ENCODE assay signal across 8 mouse cellular contexts in the genomic region with DNA sequence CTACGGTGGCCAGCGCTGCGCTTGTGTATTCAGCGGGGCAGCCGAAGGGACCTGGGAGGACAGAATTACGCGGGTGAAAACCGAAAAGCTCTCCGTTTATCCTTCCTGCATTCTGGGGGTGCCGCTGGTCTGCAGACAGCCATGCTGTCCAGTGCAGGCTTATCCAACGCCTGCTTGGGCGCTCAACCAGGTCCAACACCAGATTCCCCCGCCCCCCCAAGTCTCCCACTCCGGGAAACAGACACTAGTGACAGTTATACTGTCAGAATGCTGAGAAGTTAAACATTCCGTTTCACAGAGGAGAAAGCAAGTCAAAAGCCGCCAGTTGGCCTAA. TPM values are rescaled to one million over a fixed set of nuclear protein-coding genes. Genes with fewer than 3 reads are reported as not detected.
DNase-seq lines count a peak whose midpoint lies in the region; ATAC-seq and TF ChIP-seq lines count a peak whose summit lies in the region.

No protein-coding gene starts in this region.

- H3K27me3 ChIP-seq in kidney, postnatal 0 days (ENCODE audit: insufficient read depth, low read length), result no peaks in the 10 kb centered on the region
- H3K27me3 ChIP-seq in embryonic facial prominence, embryonic 10.5 days (replicated peaks; ENCODE audit: low read depth, poor library complexity, severe bottlenecking), result no peaks in the 10 kb centered on the region
- no peaks in the 10 kb centered on the region for H3K27me3 ChIP-seq in hindbrain, postnatal 0 days (ENCODE audit: insufficient read depth, low read length)
- H3K27me3 ChIP-seq in midbrain, postnatal 0 days (ENCODE audit: insufficient read depth, low read length), result no peaks in the 10 kb centered on the region

- ATAC-seq in kidney, postnatal 0 days (replicated peaks; ENCODE audit: low FRiP score, low read depth), result no peak; the same call in 1 of the 2 replicates
- ATAC-seq in hindbrain, postnatal 0 days, result no peak
- no peak for ATAC-seq in midbrain, postnatal 0 days (ENCODE audit: low FRiP score)

- peak overlapping the region; percentile 78 for H3K4me2 ChIP-seq in kidney, postnatal 0 days (ENCODE audit: low read length)
- peak overlapping the region; percentile 82 for H3K4me2 ChIP-seq in hindbrain, postnatal 0 days (ENCODE audit: low read depth, low read length)
- H3K4me2 ChIP-seq in midbrain, postnatal 0 days (ENCODE audit: low read depth, low read length, poor library complexity, severe bottlenecking), result peak overlapping the region; percentile 89

- peak overlapping the region; percentile 56 for H3K9ac ChIP-seq in kidney, postnatal 0 days (ENCODE audit: low read depth, low read length)
- peak overlapping the region; percentile 89 for H3K9ac ChIP-seq in hindbrain, postnatal 0 days (replicated peaks; ENCODE audit: low read length)
- peak overlapping the region; percentile 88 for H3K9ac ChIP-seq in midbrain, postnatal 0 days (replicated peaks; ENCODE audit: low read length, poor library complexity, severe bottlenecking)

- H3K9me3 ChIP-seq in kidney, postnatal 0 days (replicated peaks; ENCODE audit: low read length), result no peaks in the 10 kb centered on the region
- H3K9me3 ChIP-seq in embryonic facial prominence, embryonic 10.5 days, result no peaks in the 10 kb centered on the region
- H3K9me3 ChIP-seq in hindbrain, postnatal 0 days (ENCODE audit: low read length), result no peaks in the 10 kb centered on the region
- no peaks in the 10 kb centered on the region for H3K9me3 ChIP-seq in midbrain, postnatal 0 days (ENCODE audit: low read length)

- H3K4me3 ChIP-seq in kidney, postnatal 0 days (replicated peaks; ENCODE audit: low read depth, low read length), result peak overlapping the region; percentile 75
- peak overlapping the region; percentile 83 for H3K4me3 ChIP-seq in embryonic facial prominence, embryonic 10.5 days
- H3K4me3 ChIP-seq in hindbrain, postnatal 0 days (ENCODE audit: low read length), result peak overlapping the region; percentile 86
- H3K4me3 ChIP-seq in midbrain, postnatal 0 days (ENCODE audit: low read depth, low read length), result peak overlapping the region; percentile 78

- DNase-seq in kidney, postnatal 0 days (ENCODE audit: low spot score), result no peak
- no peak for DNase-seq in kidney, adult 8-10 months
- no peak for DNase-seq in embryonic facial prominence, embryonic 10.5 days (ENCODE audit: low spot score)
- DNase-seq in hindbrain, postnatal 0 days (ENCODE audit: low spot score), result no peak
- DNase-seq in midbrain, postnatal 0 days (ENCODE audit: low spot score), result no peak
- DNase-seq in adrenal gland, adult 18-20 months (ENCODE audit: low spot score in 2 of 2), result no peak
- DNase-seq in spleen, postnatal 4 days (ENCODE audit: low spot score in 2 of 2), result no peak
- no peak for DNase-seq in adrenal gland, postnatal 14 days

- H3K4me1 ChIP-seq in kidney, postnatal 0 days (replicated peaks; ENCODE audit: insufficient read depth, low read length), result no peaks in the 10 kb centered on the region
- H3K4me1 ChIP-seq in embryonic facial prominence, embryonic 10.5 days, result peaks cover 11% of the 10 kb centered on the region
- no peaks in the 10 kb centered on the region for H3K4me1 ChIP-seq in hindbrain, postnatal 0 days (ENCODE audit: insufficient read depth, low read length)
- peaks cover 10% of the 10 kb centered on the region; the same call in 1 of the 2 replicates for H3K4me1 ChIP-seq in midbrain, postnatal 0 days (ENCODE audit: insufficient read depth, low read length)

- peak overlapping the region; percentile 60 for H3K27ac ChIP-seq in kidney, postnatal 0 days
- H3K27ac ChIP-seq in embryonic facial prominence, embryonic 10.5 days (replicated peaks), result peak overlapping the region; percentile 95
- H3K27ac ChIP-seq in hindbrain, postnatal 0 days, result peak overlapping the region; percentile 71; the same call in 1 of the 2 replicates
- peak overlapping the region; percentile 68 for H3K27ac ChIP-seq in midbrain, postnatal 0 days (ENCODE audit: low read depth, low read length)

- WGBS in kidney, postnatal 0 days, result under 1% methylated on average over 16 of the region's 16 CpGs
- WGBS in embryonic facial prominence, embryonic 10.5 days, result 1% methylated on average over 16 of the region's 16 CpGs
- under 1% methylated on average over 16 of the region's 16 CpGs for WGBS in hindbrain, postnatal 0 days
- WGBS in midbrain, postnatal 0 days, result under 1% methylated on average over 16 of the region's 16 CpGs

- H3K36me3 ChIP-seq in kidney, postnatal 0 days (ENCODE audit: insufficient read depth, low read length), result no peaks in the 10 kb centered on the region
- H3K36me3 ChIP-seq in embryonic facial prominence, embryonic 10.5 days (replicated peaks), result peaks cover 24% of the 10 kb centered on the region
- H3K36me3 ChIP-seq in hindbrain, postnatal 0 days (ENCODE audit: insufficient read depth, low read length), result peaks cover 5% of the 10 kb centered on the region; the same call in 1 of the 2 replicates
- H3K36me3 ChIP-seq in midbrain, postnatal 0 days (ENCODE audit: insufficient read depth, low read length), result 0 out of 2 replicates have a peak, but pooled peaks cover 4% of the 10 kb centered on the region

- no peak for TF ChIP-seq CTCF in kidney, postnatal 0 days (IDR thresholded peaks at IDR 0.05; ENCODE audit: low read depth)
- no peak for TF ChIP-seq CTCF in hindbrain, postnatal 0 days (IDR thresholded peaks at IDR 0.05; ENCODE audit: low read depth)
- TF ChIP-seq CTCF in midbrain, postnatal 0 days (IDR thresholded peaks at IDR 0.05), result no peak

RNA-seq across cellular contexts. Expression of gene Zfp949, which starts 24.5 kb away (rescaled TPM):
- 9.0 and 9.7 TPM in 2 replicates for polyA plus RNA-seq in kidney, postnatal 0 days (2015; fragmentation: Nextera tagmentation; extraction: Ambion mirVana)
- polyA plus RNA-seq in embryonic facial prominence, embryonic 10.5 days (2016; fragmentation: Nextera tagmentation; extraction: Ambion mirVana), result 7.0 and 8.5 TPM in 2 replicates
- total RNA-seq in hindbrain, postnatal 0 days (2014; rRNA removed), result 15.6 and 17.7 TPM in 2 replicates
- 15.9 and 16.9 TPM in 2 replicates for polyA plus RNA-seq in hindbrain, postnatal 0 days (2015; fragmentation: Nextera tagmentation; extraction: Ambion mirVana)
- 11.1 and 16.5 TPM in 2 replicates for total RNA-seq in midbrain, postnatal 0 days (2014; rRNA removed)
- polyA plus RNA-seq in midbrain, postnatal 0 days (2015; fragmentation: Nextera tagmentation; extraction: Ambion mirVana), result 14.9 and 15.1 TPM in 2 replicates
- total RNA-seq in adrenal gland, adult 18-20 months (2021), result 10 to 100 TPM; 10.3 to 11.3 TPM
- 9.1 and 11.7 TPM in 2 replicates for total RNA-seq in adrenal gland, postnatal 14 days (2021)

RNA-seq across cellular contexts. Expression of gene Syncrip, which starts 40.9 kb away (rescaled TPM):
- polyA plus RNA-seq in kidney, postnatal 0 days (2015; fragmentation: Nextera tagmentation; extraction: Ambion mirVana), result 73.8 and 84.0 TPM in 2 replicates
- 133 TPM in 2 replicates for polyA plus RNA-seq in embryonic facial prominence, embryonic 10.5 days (2016; fragmentation: Nextera tagmentation; extraction: Ambion mirVana)
- 55.0 and 59.5 TPM in 2 replicates for total RNA-seq in hindbrain, postnatal 0 days (2014; rRNA removed)
- polyA plus RNA-seq in hindbrain, postnatal 0 days (2015; fragmentation: Nextera tagmentation; extraction: Ambion mirVana), result 70.0 and 72.4 TPM in 2 replicates
- total RNA-seq in midbrain, postnatal 0 days (2014; rRNA removed), result 79.0 and 92.1 TPM in 2 replicates
- polyA plus RNA-seq in midbrain, postnatal 0 days (2015; fragmentation: Nextera tagmentation; extraction: Ambion mirVana), result 55.8 and 64.0 TPM in 2 replicates
- 10 to 100 TPM; 72.3 to 93.0 TPM for total RNA-seq in adrenal gland, adult 18-20 months (2021)
- total RNA-seq in adrenal gland, postnatal 14 days (2021), result 117 and 126 TPM in 2 replicates

RNA-seq across cellular contexts. Expression of gene Trim43a, which starts 57.4 kb away (rescaled TPM):
- polyA plus RNA-seq in kidney, postnatal 0 days (2015; fragmentation: Nextera tagmentation; extraction: Ambion mirVana), result 0.15 TPM in 1 of 2 replicates, not detected in the other
- polyA plus RNA-seq in embryonic facial prominence, embryonic 10.5 days (2016; fragmentation: Nextera tagmentation; extraction: Ambion mirVana), result 0.07 TPM in 1 of 2 replicates, not detected in the other
- not detected in 2 replicates for total RNA-seq in hindbrain, postnatal 0 days (2014; rRNA removed)
- polyA plus RNA-seq in hindbrain, postnatal 0 days (2015; fragmentation: Nextera tagmentation; extraction: Ambion mirVana), result 0.16 TPM in 1 of 2 replicates, not detected in the other
- total RNA-seq in midbrain, postnatal 0 days (2014; rRNA removed), result 0.99 TPM in 1 of 2 replicates, not detected in the other
- polyA plus RNA-seq in midbrain, postnatal 0 days (2015; fragmentation: Nextera tagmentation; extraction: Ambion mirVana), result 0.07 and 0.29 TPM in 2 replicates
- total RNA-seq in adrenal gland, adult 18-20 months (2021), result under 1 TPM; 0.38 to 0.40 TPM
- 0.30 and 0.64 TPM in 2 replicates for total RNA-seq in adrenal gland, postnatal 14 days (2021)
